Mouse (Mus musculus) kidney, adult 2 months (tissue): ENCODE results near the gene Vmn1r89.

Experiments used
- CTCF ChIP-seq: fragments of 200-500 bp; conservative IDR thresholded peaks from 2 replicates; pipeline ENCODE4 v1.5.1; 2011; ENCODE audit warnings: low read depth, mild to moderate bottlenecking, control low read depth, low read length, moderate library complexity, mixed read lengths; ENCODE audit not compliant: insufficient read depth, insufficient read length
- POLR2A ChIP-seq: fragments of 200-500 bp; IDR thresholded peaks from one replicate; pipeline ENCODE4 v1.6.1; 2011; ENCODE audit warnings: low read depth, low read length, control low read depth

- TF ChIP-seq POLR2A (no peak), CTCF (no peak)
These were observed 51.0 kb downstream of the Vmn1r89 start for GRCm38 (mm10) chr7:13263851-13264250.
